Mouse (Mus musculus) B cell, adult 2 months (primary cell): Measurements from ENCODE around the gene Ptpro.

Experiments
- DNase-seq, 2 experiments: peaks; one replicate each; pipeline ENCODE4 v3.0.0; 2022

Gene Ptpro

DNA sequence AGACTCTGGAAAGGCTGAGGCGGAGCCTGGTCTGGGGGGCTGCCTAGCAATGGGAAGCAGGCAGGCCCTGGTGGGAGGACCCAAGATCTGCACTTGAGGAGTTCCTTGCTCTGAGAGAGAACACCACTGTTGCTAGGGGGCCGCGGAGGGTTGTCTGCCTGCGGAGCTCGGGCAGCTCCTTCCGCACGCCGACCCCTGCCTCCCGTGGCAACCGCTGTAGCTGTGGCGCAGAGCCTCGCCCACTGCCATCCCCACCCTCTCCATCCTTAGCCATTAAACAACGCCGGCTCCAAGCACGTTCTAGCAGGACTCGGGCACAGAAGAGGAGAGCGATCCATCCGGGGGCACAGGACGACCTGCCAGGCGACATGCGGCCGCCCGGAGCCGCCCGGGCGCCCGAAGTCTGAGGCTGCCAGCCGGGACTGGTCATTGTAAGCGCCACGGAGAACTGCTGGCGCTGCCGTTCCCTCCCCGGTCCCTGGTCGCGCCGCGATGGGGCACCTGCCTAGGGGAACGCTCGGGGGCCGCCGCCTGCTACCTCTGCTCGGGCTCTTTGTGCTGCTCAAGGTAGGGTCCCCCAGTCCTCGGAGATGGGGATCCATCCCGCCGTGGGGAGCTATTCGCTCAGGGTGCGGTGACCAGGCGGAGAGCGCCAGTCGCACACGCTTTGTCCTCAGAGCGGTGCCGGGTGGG lies at the start of gene Ptpro:
Gene Ptpro (plus strand): TSS at position 126 of the 693 bp plus-strand sequence.
- no peak for DNase-seq

DNA sequence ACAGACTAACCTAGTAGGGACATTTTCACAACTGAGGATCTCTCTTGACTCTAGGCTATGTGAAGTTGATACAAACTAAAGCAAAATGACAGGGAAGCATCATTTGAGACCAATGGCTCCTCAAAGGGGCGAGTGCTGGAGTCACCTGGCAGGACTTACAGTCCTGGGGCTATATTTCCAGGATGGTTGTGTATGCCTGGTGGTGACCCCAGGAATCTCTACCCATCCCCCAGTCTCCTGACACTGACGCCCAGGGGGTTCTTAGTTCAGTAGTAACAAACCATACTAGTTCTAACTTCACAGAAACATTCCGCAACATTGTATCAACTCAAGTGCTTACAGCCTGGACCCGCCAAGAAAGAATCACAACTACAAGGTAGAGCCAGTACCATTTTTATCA lies 49.5 kb upstream of the Ptpro start:
- no peak for DNase-seq

DNA sequence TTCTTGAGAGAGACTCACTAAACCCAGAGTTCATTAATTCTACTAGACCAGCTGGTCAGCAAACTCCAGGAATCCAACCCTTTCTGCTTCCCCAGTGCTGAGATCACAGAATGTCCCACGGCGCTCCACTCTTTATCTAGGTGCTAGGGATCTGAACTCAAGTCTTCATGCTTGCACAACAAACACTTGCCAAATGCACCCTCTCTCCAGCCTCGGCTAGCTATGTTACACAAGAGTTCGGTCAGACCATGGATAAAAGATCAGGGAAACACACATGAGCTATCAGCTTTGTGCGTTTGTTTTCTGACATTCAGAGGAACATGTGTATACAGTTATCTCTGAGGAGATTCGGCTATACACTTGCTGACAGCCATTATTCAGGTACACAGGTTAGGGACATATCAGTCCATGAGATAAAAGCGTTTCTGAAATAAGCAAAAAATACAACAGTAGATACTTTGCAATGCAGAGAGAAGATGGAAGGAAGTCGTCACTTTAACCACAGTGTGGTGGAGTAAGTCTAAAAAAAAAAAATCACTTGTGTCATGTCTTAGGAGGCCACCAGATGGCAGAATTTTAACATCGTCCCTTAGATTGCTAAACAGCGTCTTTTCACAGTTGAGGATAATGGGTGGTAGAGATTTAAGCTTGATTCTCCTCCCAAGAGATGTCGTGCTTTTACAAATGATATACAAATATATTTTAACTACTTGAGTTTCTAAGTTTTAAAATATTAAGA lies 46.3 kb upstream of the Ptpro start:
- DNase-seq: peak in 1 of 2 experiments; percentile 8

DNA sequence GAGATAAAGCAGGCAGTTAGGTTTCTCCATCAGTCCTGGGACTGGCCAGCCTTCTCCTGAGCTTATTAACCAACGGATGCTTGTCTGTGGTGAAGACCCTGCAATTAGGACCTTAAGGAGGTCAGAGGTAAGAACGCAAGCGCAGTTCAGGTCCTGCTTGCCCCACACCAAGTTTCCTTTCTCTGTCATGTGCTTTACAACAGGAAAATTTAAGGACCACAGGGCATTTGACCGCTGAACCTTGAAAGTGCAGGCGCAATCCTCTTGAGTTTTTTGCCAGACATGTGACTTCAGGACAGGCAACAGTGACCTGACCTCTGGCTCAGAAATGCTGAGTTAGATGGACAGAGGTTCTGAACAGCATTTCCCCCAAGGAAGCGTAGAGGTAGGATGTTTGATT lies 45.0 kb upstream of the Ptpro start:
- no peak for DNase-seq

DNA sequence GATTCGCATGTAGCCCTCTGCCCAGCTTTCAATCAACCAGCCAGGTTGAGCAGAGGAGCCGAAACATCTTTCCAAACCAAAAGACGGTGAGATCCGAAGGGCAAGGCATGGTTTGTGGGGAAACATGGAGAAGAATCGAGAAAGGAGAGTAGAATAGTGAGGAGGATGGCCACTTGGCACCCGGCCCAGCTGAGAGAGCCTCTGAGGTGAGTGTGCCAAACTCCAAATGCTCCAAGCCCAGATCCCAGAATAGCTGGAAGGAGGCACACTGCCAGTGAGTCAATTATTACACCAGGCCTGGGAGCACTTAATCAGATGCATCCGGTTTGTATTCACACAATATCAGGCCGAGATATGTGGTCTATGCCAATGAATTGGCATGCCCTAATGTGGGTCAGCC lies 42.1 kb upstream of the Ptpro start:
- no peak for DNase-seq

DNA sequence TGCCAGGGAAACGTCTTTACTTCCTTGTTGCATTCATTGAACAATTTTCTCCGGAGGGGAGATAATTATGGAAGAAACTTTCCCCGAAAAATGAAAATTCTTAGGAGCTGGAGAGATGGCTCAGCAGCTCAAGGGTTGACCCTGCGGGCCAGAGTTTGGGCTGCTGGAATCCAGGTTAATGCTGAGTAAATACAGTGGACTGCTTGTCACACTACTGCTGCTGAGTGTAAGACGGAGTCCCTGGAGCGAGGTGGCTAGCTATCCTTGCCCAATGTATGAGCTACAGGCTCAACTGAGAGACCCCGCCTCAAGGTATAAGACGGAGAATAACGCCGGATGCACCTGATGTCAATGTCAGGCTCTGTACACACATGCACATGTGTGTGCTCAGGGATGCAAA lies 41.1 kb upstream of the Ptpro start:
- no peak for DNase-seq

DNA sequence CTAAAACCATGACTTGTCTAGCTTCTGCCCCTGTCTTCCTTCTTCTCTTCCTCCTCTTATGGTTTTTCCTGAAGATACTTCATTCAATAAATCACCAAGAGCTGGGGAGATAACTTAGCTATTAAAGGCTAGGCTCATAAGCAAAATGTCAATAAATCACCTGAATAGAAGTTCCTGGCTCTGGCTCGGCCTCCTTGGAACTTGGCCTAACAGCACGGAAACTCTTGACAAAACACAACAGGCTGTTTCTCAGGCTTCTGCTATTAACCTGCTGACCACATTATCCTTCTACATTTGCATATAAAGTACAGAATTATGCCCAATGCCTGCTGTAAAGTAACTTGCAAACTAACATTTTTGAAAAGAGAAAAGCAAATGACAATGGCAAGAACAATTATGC lies 40.7 kb upstream of the Ptpro start:
- DNase-seq: no peak

DNA sequence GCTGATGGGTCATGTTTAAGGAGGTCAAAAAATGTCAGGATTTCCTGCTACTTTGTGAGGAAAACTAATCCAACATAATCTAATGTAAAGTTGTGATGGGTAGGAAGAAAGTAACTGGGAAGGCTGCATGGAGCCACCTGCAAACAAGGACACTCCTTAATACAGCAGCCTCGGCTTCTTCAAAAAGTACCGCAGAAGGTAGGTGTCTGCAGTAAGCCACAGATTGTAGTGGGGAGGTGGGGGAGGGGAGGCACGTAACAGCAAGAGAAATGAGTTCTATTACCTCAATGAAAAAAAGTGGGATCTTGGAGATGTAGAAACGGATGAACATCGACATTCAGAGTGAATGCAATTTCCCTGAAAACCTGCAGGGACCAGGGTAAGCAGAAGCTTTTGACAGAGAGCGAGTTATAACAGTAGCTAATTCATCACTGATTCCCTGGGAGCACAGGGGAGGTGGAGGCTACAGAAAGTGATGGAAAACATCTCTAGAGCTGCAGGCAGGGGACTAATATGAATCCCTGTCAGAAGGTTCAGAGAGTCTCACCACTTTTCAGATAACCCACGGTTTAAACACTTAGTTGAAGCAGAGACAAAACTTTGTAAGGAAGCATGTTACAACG lies 34.2 kb upstream of the Ptpro start:
- no peak for DNase-seq

DNA sequence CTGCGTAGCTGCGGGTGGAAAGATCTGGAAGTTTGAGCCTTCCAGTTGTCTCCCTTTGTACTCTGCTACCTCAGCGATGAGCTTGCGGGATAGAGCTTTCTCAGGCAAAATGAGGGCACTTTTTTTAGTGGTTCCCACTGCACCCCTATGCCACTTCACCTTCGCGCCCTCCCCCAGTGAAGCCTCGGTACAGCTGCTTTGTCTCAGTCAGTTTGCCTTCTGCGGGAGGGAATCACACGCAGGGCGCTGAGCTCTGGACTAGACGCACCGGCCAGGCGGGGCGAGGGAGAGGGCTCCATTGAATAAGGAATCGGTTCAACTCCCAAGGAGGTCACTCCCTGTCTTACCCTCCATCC lies 746 bp downstream of the Ptpro start:
- DNase-seq: no peak

DNA sequence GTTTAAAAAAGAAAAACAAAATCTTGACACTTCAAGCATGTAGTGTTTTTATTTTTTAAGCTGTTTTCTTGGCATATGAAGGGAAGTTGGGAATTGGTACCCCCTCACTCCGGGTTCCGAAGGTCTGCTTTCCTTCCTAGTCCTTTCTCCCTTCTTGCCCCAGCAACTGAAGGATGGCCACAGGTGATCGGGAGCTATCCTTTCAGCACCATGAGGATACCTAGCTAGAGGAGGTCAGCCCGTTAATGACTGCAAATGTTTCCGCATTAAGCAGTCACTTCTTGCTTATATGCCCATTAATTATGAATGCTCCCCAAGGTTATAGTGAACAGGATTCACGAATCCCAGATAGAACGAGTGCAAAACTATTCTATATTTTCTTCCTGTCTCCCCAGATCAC lies 1.3 kb downstream of the Ptpro start:
- DNase-seq: no peak

DNA sequence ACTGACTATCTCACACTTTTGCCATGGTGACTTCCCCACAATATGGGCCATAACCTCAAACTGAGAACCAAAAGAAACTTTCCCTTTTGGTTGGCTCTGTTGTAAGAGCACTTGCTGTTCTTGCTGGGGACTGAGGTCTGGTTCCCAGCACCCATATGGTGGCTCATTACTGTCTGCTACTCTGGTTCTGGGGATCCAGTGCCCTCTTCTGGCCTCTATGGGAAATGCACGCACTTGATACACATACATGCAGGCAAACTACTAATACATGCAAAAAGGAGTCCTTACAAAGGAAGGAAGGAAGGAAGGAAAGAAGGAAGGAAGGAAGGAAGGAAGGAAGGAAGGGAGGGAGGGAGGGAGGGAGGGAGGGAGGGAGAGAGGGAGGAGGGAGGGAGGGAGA lies 8.9 kb downstream of the Ptpro start:
- DNase-seq: no peak

DNA sequence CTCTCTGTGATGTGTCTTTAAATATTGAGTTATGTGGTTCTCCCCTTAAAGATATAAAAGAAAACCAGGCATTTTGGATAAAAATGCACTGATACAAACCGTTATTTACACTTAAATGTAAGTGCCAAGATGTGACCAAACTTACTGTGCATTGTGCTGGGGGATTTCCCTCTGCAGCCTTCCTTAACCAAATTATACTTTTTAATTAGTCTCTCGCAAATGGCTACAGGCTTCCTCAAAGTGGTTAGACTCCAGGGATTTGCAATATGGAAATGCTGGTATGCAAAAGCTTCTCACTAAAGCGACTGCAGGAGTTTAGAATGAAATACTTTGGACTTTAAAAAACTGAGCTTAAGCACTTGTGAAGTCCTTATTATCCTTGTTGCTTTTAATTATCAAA lies 10.0 kb downstream of the Ptpro start:
- no peak for DNase-seq

DNA sequence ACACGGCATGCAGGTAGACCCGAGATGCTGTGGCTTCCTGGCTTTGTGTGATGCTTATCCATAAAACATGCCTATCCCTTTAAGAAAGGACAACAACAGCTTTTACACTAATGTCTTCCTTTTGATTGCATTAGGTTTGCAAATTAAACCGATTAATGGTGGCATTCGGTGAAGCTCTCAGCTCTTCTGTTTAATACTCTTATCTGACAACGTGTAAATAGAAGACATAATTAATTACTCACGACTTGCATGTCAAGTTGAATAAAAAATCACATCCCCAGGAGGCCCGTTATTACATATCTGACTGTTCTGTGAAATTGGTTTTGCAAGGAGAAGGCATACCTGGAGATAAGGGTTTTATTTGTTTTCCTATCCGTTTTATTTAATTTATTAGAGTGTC lies 15.9 kb downstream of the Ptpro start:
- DNase-seq: no peak

DNA sequence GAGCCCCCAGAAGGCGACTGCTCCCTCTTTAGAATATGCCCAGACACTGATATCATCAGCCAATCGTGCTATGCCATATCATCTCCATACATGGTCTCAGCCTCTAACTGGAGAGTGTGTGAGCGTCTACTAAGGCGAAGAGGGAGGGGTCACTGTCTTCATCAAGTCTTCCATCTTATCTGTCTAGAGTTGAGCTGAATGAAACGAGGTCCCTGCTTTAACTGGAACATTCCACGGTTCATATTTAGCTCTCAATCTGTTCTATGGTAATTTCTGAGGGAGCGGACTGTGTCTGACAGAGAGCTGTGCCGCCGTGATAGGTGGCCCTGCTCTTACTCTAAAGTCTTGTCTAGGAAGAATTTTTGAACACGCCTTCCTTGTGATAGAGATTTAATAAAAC lies 16.5 kb downstream of the Ptpro start:
- DNase-seq: no peak

DNA sequence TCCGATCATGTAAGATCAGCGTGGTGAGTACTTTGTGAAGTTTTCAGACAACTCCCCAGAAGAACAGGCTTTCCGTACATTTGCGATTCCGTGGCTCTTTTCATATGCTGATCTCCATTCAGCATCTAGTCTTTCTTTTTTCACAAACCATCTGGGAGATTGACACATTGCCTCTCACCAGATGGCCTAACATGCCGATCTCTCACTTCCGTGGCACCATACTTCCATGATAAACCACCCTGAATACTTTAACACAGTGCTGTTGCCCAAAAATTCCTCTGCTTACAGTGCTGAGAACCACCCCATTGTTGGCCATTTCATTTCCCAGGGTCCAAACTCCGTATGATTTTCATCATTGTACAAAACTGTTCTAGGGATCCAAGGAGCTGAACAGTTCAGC lies 20.4 kb downstream of the Ptpro start:
- no peak for DNase-seq

DNA sequence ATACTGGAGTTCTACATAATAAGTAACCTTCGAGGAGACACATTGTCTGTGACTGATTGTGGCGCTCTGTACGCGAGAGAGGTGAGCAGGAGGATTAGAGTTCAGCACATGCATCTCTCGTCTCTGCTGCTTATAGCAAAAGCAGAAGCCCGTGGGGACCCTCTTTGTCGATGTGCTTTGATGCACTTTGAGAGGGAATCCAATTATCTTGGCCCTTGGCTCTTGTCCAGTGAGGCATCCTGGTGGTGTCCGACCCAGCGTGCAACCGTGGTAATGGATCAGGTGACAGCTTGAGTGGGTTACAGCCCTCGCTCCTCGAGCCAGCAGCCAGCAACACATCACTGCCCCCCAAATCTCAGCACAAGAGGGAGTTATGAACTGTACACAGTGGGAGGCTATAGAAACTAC lies 25.5 kb downstream of the Ptpro start:
- DNase-seq: no peak

DNA sequence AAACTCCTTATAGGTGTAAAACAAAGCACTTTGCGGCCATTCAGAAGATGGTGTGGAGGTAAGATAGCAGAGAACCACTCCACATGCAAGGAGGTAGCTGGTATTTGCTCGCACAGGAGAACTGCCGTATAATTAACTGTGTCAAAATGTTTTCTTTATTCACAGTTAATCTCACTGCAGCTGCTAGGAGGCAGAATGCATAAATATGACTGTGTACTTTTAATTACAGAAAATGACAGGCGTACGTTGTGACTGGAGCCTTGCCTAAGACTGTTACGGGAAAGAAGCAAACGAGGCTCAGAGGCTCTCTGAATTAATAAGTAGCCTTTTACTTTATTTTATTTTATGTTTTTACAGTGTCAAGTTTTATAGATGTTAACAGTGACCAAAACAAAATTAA lies 27.5 kb downstream of the Ptpro start:
- DNase-seq: no peak

DNA sequence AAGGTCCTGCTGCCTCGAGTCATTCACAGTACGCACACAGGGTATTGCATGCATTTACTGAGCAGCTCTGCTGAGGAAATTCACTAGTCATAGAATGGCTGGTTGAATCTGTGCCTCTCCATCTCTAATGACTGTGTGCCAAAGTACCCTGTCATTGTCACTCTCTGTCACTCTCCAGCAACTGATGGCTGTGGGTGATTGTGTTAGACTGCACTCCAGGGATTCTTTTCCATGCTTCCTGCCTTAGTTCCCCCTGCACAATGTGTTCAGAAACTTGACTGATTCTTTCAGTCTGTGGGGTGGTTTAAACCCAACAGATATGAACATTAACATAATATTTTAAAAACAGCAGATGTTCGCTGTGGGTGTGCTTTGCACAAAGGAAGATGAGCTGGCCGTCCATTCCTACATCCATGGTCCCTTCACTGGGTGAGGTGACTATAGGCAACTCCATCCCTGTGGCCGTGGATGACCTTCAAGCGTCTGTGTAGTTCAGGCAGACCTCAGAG lies 29.5 kb downstream of the Ptpro start:
- DNase-seq: no peak

DNA sequence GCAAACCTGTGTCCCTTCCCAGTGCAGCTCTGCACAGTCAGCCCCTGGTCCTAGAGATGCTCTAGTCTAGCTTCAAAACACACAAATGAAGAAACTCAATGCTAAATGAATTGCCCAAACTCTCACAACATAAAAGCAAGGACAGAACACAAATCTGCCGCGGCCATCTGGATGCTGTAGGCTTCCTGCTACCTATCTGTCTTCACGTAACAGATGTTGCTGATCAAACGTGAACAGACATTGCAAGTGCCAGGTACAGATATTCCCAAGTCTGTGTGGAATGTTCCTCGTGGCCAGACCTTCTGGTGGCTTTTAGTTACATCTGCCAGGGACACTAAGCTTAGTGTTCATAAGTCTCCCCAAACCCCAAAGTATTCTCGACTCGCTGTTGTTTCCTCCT lies 29.9 kb downstream of the Ptpro start:
- DNase-seq: no peak

DNA sequence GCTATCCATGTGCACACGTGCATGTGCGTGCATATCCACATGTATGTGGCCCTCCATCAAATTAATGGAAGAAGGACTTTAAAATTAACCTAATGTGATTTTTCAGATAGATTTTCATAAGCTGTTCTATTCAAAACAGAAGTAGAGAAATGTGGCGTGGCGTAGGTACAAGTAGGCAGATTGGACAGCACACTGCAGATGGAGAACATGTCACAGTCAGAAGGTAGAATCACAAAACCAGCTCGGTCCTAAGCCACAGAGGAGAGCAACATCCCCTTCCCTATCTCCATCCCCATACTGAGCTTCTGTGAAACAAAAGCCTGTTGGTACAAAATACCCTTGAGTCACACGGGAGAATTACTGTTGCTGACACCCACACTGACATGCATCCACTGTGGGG lies 34.3 kb downstream of the Ptpro start:
- no peak for DNase-seq

DNA sequence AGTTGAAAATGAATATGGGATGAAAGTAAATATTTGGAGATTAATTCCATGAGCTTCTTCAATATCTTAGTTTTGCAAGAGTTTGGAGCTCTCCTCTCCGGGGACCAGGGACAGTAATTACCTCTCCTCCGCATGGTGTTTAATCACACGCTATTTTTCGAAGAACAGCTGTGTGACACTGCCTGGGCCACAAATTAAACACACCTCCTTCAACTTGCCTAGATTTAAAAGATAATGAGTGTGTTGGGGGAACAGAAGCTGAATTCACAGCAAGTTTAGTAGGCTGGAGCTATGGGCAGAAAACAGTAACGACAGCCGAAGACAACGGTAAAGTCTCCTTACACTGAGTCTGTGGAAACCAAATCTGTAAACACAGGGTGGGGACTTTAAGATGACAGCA lies 35.7 kb downstream of the Ptpro start:
- DNase-seq: no peak

DNA sequence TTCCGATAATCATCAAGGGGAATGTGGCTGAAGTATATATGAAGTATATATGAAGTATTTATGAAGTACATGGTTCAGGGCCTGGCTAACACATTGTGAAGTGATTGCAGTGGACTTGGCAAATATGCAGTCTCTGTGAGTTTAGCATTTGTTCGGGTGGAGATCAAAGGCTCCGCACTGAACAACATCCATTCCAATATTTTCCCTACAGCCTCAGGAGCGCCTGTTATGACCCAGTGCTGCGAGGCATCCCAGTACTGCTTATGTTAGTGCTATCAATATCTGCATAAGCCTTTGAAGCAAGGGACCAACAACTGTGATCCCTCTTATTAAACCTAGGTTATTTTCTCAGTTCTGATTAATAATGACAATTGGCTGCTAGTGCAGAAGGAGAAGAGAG lies 36.1 kb downstream of the Ptpro start:
- DNase-seq: no peak

DNA sequence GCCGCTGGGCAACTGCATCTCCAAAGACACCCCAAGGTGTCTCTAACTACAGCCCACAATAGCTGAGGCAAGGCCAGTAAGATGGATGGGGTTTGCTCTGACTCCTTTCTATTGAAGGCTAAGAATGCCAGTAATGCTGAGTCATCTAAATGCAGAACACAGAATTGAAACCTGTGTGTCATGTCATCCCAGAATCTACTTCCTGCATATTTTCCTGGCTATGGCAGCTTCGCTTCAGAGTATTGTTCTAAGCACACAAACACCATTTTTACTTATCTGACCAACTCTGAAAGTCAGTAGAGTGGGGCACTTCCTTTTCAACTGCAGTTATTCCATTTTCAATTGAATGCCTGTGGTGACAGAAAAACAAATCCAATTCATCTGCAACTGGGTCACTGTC lies 40.3 kb downstream of the Ptpro start:
- no peak for DNase-seq
